Mouse (Mus musculus): ENCODE measurements around the gene Fads3. TPM values are rescaled to one million over a fixed set of nuclear protein-coding genes. Genes with fewer than 3 reads are reported as not detected.
A peak's percentile ranks its signal among the peaks of the same experiment; 100 is the strongest.

Gene Fads3
- total RNA-seq, 4 experiments from 2014 or later = 25.9 to 28.5 (median 27.1) TPM

DNA sequence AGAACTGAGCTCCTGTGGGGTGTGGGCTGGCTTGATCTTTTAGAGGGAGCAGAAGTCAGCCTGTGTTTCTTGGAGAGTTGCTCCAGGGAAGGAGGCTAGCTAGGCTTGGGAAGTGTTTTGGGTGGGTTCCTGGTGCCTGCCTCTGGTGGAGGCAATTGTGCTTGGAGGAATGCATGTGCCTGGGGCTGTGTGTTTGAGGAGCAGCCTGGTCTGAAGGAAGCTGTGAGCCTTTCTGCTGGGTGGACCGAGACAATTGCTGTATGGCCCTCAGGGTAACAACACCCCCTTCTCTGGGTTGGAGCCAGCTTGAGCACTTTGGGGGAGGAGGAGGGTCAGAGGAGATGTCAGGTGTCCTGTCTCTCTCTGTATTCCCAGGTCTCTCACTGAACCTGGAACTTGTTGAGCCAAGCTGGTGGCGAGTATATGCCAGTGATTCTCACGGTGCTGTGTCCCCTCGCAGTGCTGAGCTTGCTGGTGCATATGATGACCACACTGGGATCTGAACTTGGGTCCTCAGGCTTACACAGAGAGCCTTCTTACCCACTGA is 22.1 kb upstream of the Fads3 start:
- DNase-seq (ENCODE audit: low spot score in 2 of 2) = no peak

DNA sequence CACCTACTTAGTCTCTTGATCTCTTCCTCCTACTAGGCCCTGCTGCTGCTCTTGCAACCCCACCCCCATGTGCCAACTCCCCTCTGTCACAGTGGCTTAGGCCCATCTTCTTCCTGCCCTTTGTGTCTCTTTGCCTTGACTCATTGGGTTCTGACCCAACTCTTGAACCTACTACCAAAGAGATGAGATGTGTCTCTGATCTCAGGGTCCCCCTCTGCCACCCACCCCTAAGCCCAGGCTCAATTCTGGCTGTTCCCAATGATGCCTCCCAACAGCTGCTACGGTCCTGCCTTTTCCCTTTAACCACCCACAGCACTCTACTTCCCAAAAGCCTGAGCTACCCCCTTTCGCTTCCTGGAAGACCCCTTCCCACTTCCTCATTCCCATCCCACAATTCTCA is 19.4 kb upstream of the Fads3 start:
- no peak for DNase-seq (ENCODE audit: low spot score in 2 of 2)

DNA sequence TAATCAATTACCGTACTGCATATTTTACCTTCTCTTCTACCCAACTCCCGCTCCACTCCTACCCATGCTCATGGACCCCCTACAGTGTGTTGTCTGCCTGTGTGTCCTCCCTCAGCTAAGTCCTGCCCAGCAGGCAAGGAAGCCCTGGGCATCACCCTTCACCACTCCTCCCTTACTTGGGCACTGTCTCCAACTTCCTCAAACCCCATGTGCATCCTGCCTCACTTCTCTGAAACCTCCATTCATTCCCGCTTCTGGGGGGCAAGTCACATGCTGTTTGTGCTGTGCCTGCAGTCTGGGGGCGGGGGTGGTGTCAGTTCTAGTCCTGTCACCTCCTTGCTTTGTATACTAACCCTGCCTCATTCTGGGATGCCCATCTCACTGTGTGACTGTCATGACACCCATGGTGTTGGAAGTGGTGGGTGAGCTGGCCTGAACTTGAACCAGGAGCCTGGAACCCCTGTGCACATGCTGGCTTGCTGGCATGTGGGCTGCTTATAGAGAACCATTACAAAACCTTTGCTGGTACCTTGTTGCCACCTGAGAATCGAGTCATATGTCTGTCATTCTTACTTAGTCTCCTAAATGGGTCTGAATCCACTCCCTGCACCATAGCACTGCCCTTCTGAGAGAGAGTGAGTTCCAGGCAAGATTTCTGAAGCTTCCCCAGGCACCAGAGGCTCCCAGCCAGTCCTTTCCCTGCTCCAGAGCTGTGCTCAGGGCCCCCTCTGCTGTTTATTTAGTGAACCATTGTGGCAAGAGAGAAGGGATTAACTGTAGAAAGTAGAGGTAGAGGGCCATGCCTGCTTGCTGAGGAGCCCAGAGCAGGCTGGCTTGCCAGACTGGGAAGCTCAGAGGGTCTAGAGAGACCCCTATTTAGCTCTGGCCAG is 18.7 kb upstream of the Fads3 start:
- no peak for DNase-seq (ENCODE audit: low spot score in 2 of 2)

DNA sequence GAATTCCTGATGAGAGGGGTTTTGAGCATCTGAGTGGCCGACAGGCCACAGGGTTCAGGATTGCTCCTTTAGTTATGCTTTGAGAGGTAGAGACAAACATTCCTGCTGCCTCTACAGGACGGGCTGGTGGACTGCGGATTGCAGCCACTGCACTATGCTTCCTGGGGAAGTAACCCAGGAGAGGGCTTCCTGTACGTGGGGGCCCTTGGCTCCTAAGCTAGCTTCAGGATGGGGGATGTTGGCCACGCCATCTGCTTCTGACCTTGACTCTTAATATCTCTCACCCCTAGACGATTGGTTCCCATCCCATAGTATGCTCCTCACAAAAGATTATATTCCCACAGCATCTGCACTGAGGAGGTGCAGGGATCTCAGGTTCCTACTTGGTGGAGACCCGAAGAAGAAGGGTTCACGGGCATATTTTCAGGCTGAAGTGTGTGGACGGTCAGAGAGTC is 18.0 kb upstream of the Fads3 start:
- no peak for DNase-seq (ENCODE audit: low spot score in 2 of 2)

DNA sequence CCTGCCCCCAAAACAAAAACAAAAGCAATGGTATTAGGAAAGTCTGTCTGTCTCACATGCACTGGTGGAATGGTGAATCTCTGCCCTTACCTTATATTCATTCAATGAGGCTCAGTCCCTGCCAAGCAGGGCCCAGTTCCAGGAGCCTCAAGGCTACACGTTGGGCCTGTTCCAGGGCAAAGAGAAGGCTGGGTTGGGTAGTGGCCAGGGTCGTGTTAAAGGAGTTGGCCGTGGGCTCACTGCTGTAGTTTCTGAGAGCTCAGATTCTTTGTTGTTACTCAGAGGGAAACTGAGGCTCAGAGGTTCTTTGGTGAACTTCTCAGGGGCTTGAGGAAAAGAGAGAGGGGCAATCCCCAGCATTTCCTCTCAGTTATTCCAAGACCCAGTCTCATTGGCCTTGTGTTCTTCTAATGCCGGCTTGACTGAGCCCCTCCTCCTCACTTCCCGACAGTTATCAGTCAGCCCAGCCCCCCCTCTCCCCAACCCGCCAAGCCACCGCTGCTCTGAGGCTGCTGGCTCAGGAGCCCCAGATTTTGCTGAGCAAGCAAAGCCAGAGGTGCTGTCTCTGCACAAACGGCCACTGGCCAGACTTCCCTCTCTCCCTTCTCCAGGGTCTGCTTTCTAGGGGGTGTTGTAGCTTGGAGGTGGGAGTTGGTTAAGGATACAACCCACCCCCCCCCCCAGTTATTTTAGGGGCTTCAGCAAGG is 16.0 kb upstream of the Fads3 start:
- DNase-seq (ENCODE audit: low spot score in 2 of 2) = peak in 1 of 2 experiments; percentile 40

DNA sequence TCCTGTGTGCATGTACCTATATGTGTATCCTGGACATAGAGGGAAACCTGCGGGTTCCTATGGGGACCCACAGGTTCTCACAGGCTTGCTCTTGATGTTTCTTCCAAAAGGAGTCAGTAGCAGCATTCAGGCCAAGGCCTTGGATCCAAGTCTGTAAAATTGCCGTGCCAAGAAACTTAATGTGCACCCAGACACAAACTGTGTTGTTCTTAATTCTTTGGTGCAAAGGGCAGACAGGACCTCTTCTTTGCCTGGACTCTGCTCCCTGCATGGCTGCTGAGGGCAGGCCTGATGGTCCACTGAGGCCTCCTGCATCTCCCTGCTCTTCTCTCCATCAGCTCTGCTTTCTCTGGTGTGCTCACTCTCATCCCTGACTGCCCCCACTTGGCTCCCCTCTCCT is 11.6 kb upstream of the Fads3 start:
- DNase-seq (ENCODE audit: low spot score in 2 of 2) = no peak

DNA sequence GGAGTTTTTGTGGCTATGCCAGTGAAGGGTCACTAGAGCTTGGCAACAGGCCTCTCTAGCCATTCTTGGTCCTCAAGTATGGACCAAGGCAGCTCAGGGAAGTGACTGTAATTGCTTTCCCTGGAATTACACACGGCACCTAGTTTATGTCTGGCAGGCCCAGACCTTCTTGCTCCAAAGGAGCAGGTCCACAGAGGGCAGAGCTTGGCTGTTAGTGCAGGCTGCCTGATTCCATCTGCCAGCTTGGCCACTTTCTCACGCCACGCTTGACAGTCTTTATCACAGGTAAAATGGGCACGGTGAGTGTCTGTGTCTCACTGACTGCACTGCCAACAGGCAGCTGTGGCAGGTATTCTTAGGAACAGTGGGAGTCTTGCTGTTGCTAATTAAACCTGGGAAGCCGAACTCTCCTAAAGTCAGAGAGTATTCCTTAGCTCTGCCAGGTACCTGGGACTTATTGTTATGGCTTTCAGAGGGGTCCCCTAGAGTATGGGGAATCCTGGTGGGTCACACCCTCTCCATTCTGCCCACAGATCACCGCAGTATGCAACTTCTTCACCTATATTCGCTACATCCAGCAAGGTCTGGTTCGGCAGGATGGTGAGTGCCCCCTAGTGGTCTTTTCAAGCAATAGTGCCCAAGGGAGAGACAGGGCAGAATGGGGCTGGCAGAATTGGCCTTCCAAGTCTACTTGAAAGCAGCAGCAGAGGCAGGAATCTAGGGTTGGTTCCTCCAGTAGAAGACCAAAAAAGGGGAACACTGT is 8.0 kb upstream of the Fads3 start:
- peak in 1 of 2 experiments; percentile 45 for DNase-seq (ENCODE audit: low spot score in 2 of 2)

DNA sequence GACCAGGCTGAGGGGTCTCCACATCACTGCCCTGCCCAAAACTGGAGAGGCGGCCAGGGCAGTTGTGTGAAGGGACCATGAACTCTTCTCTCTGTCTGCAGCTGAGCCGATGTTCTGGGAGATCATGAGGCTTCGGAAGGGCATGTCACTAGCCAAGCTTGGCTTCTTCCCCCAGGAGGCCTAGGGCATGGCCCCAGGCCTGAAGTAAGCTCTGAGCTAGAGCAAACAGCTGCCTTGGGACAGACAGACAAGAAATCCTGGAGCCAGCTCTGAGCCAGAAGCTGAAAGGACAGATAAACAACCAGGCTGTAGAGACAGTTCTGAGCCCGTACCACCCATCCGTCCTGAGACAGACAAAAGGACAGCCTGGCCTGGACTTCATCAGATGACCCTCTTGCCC is 7.0 kb upstream of the Fads3 start:
- DNase-seq (ENCODE audit: low spot score in 2 of 2) = no peak

DNA sequence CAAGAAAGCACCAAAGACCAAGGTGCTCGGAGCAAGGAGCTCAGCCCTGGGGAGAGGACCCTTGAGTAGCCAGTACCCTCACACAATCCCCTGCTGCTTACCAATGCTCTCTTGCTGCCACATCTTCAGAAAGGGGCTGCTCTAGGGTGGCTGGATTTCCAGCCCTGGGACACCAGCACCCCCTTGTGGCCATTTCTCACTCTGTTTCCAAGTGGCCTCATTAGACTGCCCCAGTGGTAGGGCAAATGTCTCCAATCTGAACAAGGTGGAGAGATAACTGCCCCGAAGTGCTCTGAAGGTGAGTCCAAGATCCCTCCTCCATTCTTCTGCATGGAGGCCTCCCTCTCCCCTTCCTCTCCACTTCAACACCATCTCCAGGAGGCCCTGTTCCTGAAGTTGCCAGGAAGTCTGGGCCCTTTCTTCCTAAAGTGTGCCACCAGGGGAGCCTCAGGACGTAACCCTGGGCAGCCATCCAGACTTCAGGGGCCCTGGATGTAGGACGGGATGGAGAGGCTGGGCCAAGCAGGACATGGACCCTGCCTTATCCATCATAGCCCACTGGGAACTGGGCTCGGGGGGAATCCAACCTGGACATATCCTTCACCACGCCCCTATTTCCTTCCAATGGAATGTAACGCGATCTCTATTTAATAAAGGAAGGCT is 6.5 kb upstream of the Fads3 start:
- peak in 1 of 2 experiments; percentile 75 for DNase-seq (ENCODE audit: low spot score in 2 of 2)

DNA sequence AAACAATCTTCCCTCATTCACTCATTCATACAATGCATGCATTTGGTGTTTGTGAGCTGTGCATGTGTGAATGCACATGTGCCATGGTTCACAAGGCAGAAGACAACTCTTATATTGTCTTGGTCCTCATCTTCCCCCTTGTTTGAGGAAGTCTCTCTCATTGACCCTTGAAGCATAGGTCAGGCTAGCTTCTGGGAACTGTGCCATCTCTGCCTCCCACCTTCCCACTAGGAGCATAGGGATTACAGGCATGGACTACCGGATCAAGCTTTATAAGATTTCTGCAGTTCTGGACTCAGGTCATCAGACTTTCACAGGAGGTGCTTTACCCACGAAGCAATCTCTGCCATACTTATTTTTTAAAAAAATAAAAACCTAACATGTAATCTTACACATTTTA is 3.8 kb upstream of the Fads3 start:
- DNase-seq (ENCODE audit: low spot score in 2 of 2) = no peak

DNA sequence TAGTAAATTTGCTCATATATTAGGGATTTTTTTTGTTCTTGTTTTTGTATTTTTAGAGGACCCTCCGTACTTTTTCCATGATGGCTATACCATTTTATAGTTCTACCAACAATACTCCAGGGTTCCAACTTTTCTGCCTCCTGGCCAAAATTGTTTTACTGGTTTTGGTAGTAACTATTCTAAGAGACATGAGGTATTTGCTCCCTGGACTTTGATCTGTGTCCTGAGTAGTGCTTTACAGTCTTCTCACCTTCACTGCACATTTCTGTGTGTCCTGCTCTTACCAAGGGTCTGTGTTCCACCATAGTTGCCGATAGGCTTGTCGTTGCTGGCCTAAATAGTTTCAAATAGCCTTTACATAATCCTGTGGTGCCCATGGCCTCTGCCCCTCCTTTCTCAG is 3.0 kb upstream of the Fads3 start:
- DNase-seq (ENCODE audit: low spot score in 2 of 2) = no peak

DNA sequence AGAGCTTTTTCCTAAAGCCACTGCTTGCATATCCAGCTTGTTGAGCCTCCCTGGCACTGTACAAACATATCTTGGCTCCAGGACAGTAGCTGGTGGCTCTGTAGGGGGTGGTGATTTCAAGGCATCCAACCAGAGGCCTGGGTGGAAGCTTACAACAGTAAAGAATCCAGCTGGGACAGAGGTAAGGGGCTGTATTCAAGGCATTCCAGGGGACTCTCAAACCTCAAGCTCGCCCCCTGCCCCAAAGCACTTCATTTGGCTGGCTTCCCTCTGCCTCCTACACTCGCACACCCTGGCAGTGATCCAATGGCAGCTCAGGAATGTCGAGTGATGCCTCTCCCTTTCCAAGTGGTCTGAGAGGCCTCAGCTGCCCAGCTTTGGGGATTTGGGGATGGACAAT is 2.5 kb upstream of the Fads3 start:
- no peak for DNase-seq (ENCODE audit: low spot score in 2 of 2)

DNA sequence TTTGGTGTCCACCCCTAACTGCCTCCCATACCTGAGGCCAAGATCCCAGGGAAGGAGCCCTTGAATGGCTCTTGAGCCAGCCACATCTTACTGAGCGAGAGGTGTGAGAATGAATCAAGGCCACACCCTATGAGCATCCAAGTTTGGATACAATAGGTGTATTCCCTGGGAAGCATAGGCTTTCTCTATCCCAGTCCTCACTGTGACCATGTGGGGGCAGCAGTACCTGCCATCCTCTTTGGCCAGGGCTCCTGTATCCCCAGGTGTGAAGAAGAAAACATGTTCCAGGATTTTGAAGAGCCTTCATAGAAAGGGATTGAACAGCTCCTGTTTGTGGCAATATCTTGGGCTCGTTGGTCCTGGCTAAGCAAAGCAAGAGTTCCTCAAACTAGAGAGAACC is 1.8 kb upstream of the Fads3 start:
- no peak for DNase-seq (ENCODE audit: low spot score in 2 of 2)

DNA sequence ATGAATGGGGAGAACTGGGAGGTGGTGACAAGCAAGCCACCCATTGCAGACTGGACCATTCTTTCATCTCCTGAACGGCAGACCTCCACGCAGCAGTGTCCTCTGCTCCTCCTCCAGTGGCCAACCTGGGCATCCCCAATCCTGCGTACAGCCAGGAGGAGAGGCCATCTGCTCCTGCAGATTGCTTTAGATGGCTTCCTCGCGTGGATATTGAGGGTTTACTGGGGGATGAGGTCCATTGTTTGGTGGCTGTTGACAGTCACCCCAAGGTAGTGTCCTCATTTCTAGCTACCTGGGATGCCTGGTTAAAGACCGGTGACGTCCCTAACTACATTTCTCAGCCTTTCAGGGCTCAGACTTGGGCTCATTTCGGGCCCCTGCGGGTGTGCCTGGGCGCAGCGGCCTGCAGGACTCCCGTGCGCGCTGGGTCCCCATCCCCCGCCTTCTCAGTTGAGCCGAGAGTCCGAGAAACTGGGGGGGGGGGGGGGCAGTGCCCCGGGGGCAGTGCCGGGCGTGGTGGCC is 442 bp upstream of the Fads3 start:
- no peak for DNase-seq (ENCODE audit: low spot score in 2 of 2)

DNA sequence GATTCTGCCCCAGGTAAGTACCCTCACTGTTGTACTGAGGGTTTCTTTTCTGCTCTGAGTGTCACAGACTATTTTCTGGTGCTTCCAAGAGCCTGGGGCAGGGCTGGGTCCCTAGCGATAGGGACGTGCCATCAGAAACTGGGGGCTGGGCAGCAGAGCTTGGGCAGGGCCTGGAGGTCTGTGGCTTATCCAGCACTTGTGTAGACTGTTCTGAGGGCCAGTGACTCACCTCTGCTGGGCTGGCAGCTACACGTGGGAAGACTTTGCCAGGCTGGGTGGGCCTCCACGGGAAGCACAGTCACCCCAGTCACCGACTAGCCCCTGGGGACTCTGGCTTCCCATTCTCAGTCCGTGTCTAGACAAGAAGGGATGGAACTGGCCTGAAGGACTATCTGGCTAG is 863 bp downstream of the Fads3 start:
- no peak for DNase-seq (ENCODE audit: low spot score in 2 of 2)

DNA sequence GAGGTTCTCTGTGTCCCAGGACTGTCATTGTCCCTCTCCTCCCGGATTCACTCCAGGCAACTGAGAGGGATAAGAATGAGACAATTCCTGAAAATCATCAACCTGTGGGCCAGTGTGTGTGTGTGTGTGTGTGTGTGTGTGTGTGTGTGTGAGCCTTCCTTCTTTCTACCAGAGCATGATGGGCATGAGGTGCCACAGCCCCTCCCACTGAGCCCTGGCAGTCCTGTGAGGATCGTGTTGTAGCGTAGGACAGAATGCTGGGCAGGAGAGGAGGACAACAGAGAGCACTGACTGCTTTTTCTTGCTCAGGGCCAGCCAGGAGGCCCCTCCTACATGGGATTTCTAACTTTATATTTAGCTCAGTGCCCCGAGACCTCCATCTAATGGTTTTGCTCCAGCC is 1.4 kb downstream of the Fads3 start:
- DNase-seq (ENCODE audit: low spot score in 2 of 2) = no peak

DNA sequence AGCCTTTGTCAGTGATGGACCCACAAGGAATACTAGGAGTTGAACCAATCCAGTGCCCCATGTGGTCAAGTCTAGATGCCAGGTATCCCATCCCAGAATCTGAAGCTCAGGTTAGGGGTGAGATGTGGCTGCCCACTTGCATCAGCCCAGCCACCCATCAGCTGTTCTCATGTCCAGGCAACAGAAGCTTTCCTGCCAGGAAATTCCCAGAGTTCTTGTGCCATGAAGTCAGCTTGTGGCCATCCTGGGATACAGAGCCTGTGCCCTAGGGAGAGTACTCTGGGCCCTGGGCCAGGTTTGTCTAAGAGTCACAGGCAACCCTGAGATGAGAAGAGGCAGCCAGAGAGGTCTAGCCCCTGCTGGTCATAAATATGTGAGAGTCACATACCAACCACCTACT is 2.3 kb downstream of the Fads3 start:
- DNase-seq (ENCODE audit: low spot score in 2 of 2) = no peak

DNA sequence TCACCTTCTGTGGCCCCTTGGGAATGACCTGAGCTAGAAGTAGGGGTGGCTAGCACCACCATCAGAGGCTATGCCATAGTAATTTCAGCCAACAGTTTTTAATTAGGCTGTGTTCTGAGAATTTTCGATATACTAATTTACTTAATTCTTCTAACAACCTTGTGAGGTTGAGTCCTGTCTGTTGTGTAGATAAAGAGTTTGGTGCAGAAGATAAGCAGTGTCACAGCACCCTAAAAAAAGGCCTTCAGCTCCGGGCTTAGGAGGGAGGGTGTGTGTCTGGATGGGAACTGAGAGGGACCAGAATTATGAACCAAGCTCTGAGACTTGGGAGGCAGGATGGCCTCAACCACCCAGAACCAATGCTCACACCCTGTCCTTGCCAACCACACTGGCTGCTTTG is 4.3 kb downstream of the Fads3 start:
- DNase-seq (ENCODE audit: low spot score in 2 of 2) = no peak

DNA sequence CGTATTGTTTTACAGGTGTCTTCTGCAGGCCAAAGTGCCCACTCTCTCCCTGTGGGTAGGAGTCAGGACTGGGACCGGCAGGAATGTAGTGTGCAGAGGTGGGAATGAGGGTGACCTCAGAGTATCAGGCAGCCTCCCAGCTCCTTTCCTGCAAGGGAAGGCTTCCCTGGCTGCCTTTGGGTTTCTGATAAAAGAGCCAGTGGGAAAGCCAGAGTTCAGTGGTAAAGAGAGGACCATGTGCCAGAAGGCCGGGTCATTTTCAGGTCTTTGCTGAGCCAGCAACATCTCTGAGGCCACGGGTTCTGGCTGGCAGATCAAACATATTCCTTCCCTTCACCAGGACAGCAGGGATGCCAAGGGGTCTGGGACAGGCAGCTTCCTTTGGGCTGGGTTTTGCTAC is 5.0 kb downstream of the Fads3 start:
- DNase-seq (ENCODE audit: low spot score in 2 of 2) = no peak

DNA sequence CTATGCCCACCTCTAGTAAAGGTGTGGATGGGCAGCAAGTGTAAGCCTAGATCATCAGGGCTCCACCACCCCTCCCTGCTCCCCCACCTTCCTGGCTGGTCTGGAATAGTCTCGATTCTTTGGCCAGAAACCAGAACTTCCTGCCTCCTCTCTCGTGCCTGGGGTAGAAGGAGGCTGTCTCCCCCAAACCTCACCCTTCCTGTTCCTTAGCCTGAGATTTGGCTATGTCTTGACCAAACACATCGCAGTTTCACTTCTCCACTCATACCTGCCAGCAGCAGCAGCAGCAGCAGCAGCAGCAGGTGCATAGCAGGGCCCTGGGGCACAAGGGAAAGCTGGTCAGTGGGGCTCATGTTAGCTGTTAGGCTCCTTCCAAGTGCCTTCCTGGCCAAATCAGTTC is 5.6 kb downstream of the Fads3 start:
- DNase-seq (ENCODE audit: low spot score in 2 of 2) = no peak

DNA sequence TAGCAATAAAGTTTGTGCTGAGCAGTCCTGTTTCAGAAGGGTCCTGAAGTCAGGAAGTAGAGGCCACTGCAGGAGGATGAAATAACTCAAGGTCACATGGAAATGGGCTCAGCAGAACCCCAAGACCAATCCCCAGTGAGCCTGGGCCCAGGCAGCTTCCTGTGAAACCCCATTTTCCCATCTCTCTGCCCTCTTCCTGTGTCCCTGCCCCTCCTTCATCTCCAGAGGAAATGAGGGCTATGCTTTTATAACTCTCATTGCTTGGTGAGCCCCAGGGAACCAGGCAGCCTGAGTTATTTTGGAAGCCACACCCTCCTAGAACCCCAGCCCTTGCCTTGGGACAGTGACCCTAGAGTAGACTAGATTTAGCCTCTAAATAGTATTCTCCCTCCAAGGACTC is 8.2 kb downstream of the Fads3 start:
- DNase-seq (ENCODE audit: low spot score in 2 of 2) = no peak
